Mouse (Mus musculus) limb, embryonic 11.5 days (tissue): ENCODE data around the gene Shcbp1l. TPM values are rescaled to one million over a fixed set of nuclear protein-coding genes. Genes with fewer than 3 reads are reported as not detected.
"Not testable (repeated sequence)": the region's sequence is repeated elsewhere in the genome, so short reads cannot be mapped to it uniquely, and the experiment has no call there.

Source experiments
- ATAC-seq: fragments of 200-750 bp; cut with Nextera tagmentation; 2 replicates; pipeline ENCODE4 v1.8.0; 2017; ENCODE audit warnings: low read depth; ENCODE audit not compliant: insufficient number of reproducible peaks, low FRiP score, low TSS enrichment
- DNase-seq: peaks from one replicate; pipeline ENCODE4 v3.0.0-alpha.2; 2015; ENCODE audit warnings: low spot score
- H3K27ac ChIP-seq: fragments of 300-500 bp; sonication (generic); replicated peaks from 2 replicates; pipeline ENCODE4 v1.5.1; 2014; ENCODE audit warnings: low read depth, mild to moderate bottlenecking, low read length
- H3K27me3 ChIP-seq: fragments of 300-500 bp; sonication (generic); 2 replicates; pipeline ENCODE4 v1.6.1; 2014; ENCODE audit warnings: mild to moderate bottlenecking, low read length, mixed read lengths; ENCODE audit not compliant: control insufficient read depth, insufficient read depth
- H3K36me3 ChIP-seq: fragments of 300-500 bp; sonication (generic); 2 replicates; pipeline ENCODE4 v1.6.1; 2014; ENCODE audit warnings: mild to moderate bottlenecking, low read length, moderate library complexity, mixed read lengths; ENCODE audit not compliant: control insufficient read depth, insufficient read depth
- H3K4me1 ChIP-seq: fragments of 300-500 bp; sonication (generic); 2 replicates; pipeline ENCODE4 v1.6.1; 2014; ENCODE audit warnings: low read length, mixed read lengths; ENCODE audit not compliant: control insufficient read depth, insufficient read depth
- H3K4me2 ChIP-seq: fragments of 300-500 bp; sonication (generic); 2 replicates; pipeline ENCODE4 v1.6.1; 2014; ENCODE audit warnings: low read depth, mild to moderate bottlenecking, moderate library complexity; ENCODE audit not compliant: severe bottlenecking
- H3K4me3 ChIP-seq: fragments of 300-500 bp; sonication (generic); 2 replicates; pipeline ENCODE4 v1.5.1; 2014; ENCODE audit warnings: low read depth, low read length
- H3K9ac ChIP-seq: fragments of 300-500 bp; sonication (generic); 2 replicates; pipeline ENCODE4 v1.6.1; 2014; ENCODE audit warnings: mild to moderate bottlenecking, low read length
- H3K9me3 ChIP-seq: fragments of 300-500 bp; sonication (generic); 2 replicates; pipeline ENCODE4 v1.6.1; 2016; ENCODE audit warnings: low read length; ENCODE audit not compliant: control insufficient read depth
- WGBS: fragments of 180-500 bp; shearing (Covaris S2); extraction: QIAGEN DNeasy Blood & Tissue Kit; methylation state at CpG from one replicate; pipeline ENCODE4 v1.1.7; 2014; 5-methylcytosine and 5-hydroxymethylcytosine counted together
- polyA plus RNA-seq: library from polyadenylated mRNA; unstranded; fragments of >200 nt; fragmentation: Nextera tagmentation; extraction: Ambion mirVana; gene quantifications from 2 replicates; pipeline ENCODE4 v1.2.1, GENCODE M21; 2014

Shcbp1l gene
- polyA plus RNA-seq, 1 experiment from 2014 or later, result 0.23 TPM

DNA sequence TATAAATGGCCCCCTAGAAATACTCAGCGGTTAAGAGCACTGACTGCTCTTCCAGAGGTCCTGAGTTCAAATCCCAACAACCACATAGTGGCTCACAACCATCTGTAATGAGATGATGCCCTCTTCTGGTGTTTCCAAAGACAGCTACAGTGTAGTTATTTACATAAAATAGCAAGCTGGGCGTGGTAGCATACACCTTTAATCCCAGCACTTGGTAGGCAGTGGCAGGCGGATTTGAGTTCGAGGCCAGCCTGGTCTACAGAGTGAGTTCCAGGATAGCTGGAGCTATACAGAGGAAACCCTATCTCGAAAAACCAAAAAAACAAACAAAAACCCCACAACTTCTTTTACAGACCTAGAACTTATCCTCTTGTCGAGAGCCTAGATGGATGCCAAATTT is 61.2 kb downstream of the Shcbp1l start:
- ATAC-seq, DNase-seq: not testable (repeated sequence)
- 9% methylated on average over 6 of the region's 6 CpGs for WGBS

DNA sequence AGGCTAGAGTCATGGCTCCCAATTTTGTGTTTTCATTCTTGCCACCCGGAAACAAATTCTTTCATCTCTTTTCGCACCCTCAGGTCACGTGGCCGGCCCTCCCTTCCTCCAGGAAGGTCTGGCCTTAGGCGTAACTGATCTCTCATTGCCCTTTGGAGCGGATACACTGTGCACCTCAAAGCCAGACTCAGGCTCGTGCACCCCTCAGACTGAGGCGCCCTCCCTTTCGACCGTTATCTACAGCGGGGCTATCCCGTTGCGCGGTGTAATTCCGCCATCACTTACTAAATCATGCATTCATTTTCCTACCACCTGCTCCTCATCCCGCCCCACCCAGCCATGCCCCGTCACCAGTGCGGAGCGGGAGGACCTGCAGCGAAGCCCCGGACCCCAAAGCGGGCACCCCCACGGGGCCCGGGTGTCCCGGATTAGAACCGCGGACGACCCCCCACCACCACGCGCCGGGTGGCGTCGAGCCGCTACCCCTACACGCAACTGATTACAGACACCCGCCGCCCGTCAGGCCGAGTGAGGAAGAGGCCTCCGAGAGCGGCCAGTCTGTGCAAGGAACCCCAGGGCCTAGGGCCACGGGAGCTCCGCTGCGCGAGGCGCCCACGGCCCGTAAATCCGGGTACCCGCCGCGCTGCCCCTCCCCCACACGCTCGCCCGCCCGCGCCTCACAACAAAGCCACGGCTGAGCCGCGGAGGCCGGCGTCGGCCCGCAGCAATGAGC is 62.0 kb downstream of the Shcbp1l start:
- DNase-seq, result peak; percentile 71

More for the DNA sequence above, 61.2 kb downstream of the Shcbp1l start:
- not testable (repeated sequence) for H3K4me1 ChIP-seq, H3K27ac ChIP-seq, H3K9me3 ChIP-seq, H3K27me3 ChIP-seq, H3K36me3 ChIP-seq
- Histone ChIP-seq H3K9ac (peak overlapping the region; percentile 99), H3K4me2 (peak overlapping the region; percentile 83), H3K4me3 (peak overlapping the region; percentile 100)

DNA sequence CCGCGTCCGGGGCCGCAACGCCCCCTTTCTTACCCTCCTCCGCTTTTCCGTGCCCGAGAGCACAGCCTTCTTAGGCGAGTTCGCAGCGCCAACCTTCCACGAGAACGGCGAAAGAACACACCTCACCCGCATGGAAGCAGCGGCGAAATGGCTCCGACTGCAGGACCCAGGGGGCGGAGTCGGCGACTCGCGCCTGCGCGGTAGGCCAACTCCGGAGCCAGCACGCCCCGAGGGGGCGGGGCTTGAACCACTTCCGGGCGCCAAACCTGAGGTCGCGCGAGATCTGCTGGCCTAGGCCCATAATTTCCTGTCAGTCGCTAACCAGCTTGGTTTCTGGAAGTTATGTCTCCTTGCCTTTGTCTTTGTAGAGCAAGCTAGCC is 62.5 kb downstream of the Shcbp1l start, which contains the start of gene Dhx9:
Gene Dhx9, minus strand, starts transcription at position 161 of the 380 bp plus-strand sequence.
- DNase-seq (peak; percentile 99), ATAC-seq (peak; percentile 90)
- Histone ChIP-seq H3K4me2 (peak within 1 kb of the TSS; percentile 83), H3K9ac (peak within 1 kb of the TSS; percentile 99), H3K4me1 (peaks cover 6% of the 10 kb centered on the region; the same call in 1 of the 2 replicates), H3K36me3 (peaks cover 4% of the 10 kb centered on the region; the same call in 1 of the 2 replicates), H3K9me3 (no peaks in the 10 kb centered on the region), H3K27ac (peak within 1 kb of the TSS; percentile 86), H3K27me3 (no peaks in the 10 kb centered on the region), H3K4me3 (peak within 1 kb of the TSS; percentile 100)
- under 1% methylated on average over 35 of the region's 35 CpGs for WGBS

More for the DNA sequence above, 62.0 kb downstream of the Shcbp1l start:
- Histone ChIP-seq H3K27ac (peak overlapping the region; percentile 86), H3K4me1 (peaks cover 6% of the 10 kb centered on the region; the same call in 1 of the 2 replicates), H3K9me3 (no peaks in the 10 kb centered on the region), H3K9ac (peak overlapping the region; percentile 99), H3K36me3 (peaks cover 4% of the 10 kb centered on the region; the same call in 1 of the 2 replicates), H3K4me2 (peak overlapping the region; percentile 83), H3K4me3 (peak overlapping the region; percentile 100), H3K27me3 (no peaks in the 10 kb centered on the region)
- 1% methylated on average over 64 of the region's 64 CpGs for WGBS
- ATAC-seq, result peak; percentile 79

DNA sequence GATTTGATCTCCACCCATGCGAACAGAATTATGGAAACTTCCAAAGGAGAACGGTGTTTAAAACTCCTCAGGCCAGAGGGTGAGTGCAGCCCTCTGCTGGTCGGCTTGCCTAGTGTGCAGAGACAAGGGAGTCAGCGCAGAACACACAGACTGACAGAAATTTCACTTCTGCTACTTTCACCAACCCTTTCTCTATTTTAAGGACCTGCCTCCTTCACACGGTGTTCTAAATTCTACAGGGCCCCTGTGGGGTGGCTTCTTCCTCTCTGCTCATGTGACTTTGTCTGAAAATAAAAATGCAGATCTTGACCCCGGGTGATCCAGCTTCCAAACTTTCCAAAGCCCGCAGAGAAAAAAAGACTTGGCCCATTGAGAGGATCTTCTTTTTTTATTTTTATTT is 64.2 kb downstream of the Shcbp1l start:
- Histone ChIP-seq H3K36me3 (no peaks in the 10 kb centered on the region), H3K4me1 (peaks cover 6% of the 10 kb centered on the region; the same call in 1 of the 2 replicates), H3K27me3 (no peaks in the 10 kb centered on the region), H3K4me2 (no peak overlapping the region), H3K27ac (no peak overlapping the region), H3K4me3 (no peak overlapping the region), H3K9ac (no peak overlapping the region), H3K9me3 (no peaks in the 10 kb centered on the region)
- DNase-seq, result no peak
- WGBS, result 60% methylated on average over 7 of the region's 7 CpGs
- ATAC-seq, result no peak

DNA sequence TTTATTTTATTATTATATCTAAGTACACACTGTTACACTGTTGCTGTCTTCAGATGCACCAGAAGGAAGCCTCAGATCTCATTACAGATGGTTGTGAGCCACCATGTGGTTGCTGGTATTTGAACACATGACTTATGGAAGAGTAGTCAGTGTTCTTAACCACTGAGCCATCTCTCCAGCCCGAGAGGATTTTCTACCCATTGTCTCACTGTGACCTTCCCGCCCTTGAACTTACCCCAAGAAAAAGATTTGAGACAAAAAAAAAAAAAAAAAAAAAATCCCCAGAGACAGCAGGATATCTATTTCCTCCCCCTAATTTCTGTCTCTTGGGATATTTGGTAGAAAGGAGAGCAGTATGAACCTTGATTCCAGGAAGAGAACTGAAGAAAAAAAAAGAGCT is 64.6 kb downstream of the Shcbp1l start:
- H3K36me3 ChIP-seq, result no peaks in the 10 kb centered on the region
- H3K4me1 ChIP-seq, result peaks cover 5% of the 10 kb centered on the region; the same call in 1 of the 2 replicates
- DNase-seq, result no peak
- 63% methylated on average over 2 of the region's 2 CpGs for WGBS
- no peaks in the 10 kb centered on the region for H3K27me3 ChIP-seq
- no peak overlapping the region for H3K4me3 ChIP-seq
- no peak for ATAC-seq
- no peak overlapping the region for H3K27ac ChIP-seq
- H3K9me3 ChIP-seq, result no peaks in the 10 kb centered on the region
- H3K4me2 ChIP-seq, result no peak overlapping the region
- H3K9ac ChIP-seq, result no peak overlapping the region

DNA sequence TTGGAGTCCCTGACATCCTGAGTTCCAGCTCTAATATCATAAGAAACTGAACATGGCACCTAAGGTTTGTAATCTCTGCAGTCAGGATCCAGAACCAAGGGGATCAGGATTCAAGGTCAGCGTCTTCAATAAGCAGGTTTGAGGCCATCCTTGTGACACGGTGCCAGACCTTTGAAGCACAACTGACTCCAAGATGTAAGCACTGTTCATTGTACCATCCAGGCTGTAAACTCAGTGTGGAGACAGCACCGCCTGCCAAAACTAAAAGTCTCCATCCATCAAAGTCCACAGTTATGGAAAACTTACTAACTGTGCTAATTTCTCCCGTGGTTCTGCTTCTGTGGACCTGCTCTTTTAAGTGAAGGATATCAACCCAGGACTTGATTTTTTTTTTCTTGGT is 65.0 kb downstream of the Shcbp1l start:
- DNase-seq, result no peak
- WGBS, result 90% methylated on average over 4 of the region's 4 CpGs
- Histone ChIP-seq H3K9me3 (no peaks in the 10 kb centered on the region), H3K4me2 (no peak overlapping the region), H3K27ac (no peak overlapping the region), H3K4me1 (0 out of 2 replicates have a peak, but pooled peaks cover 2% of the 10 kb centered on the region), H3K27me3 (no peaks in the 10 kb centered on the region), H3K4me3 (no peak overlapping the region), H3K9ac (no peak overlapping the region), H3K36me3 (no peaks in the 10 kb centered on the region)
- no peak for ATAC-seq

DNA sequence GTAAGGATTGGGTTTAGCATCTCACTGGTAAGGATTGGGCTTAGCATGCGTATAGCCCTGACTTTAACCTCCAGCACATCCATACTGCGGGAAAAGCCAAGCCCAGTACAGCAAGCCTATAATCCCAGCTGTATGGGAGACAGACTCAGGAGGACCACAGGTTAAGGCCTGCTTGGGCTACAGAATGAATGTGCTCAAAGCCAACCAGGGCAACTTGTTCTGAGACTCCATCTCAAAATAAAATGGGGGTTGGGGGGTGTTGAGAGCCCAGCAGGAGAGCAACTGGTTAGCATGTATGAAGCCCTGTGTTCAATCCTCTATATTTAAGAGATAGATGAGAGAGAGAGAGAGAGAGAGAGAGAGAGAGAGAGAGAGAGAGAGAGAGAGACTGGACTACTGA is 66.4 kb downstream of the Shcbp1l start:
- H3K4me2 ChIP-seq, result no peak overlapping the region
- H3K36me3 ChIP-seq, result no peaks in the 10 kb centered on the region
- ATAC-seq (no peak), DNase-seq (no peak)
- H3K4me1 ChIP-seq, result no peaks in the 10 kb centered on the region
- no peak overlapping the region for H3K4me3 ChIP-seq
- 93% methylated on average over 2 of the region's 2 CpGs for WGBS
- no peak overlapping the region for H3K9ac ChIP-seq
- no peaks in the 10 kb centered on the region for H3K27me3 ChIP-seq
- H3K9me3 ChIP-seq, result no peaks in the 10 kb centered on the region
- H3K27ac ChIP-seq, result no peak overlapping the region

DNA sequence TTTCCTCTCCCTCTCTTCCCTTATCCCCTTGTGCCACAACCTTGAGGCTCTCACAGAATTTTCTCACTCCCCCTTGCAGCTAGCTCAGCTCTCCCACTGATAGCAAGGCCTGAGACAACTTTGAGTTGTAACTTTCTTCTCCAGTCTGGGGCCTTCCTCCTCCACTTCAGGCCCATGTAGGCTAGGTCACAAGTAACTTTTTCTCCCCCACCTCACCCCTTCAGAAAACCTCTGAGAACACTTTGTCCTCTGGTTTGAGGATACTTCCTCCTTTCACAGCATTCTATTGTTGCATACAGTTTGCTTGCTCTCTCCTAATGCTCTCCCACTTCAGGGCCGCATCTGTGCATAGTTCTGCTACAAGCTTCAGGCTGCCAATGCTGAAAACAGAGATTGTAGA is 66.9 kb downstream of the Shcbp1l start:
- H3K36me3 ChIP-seq, result no peaks in the 10 kb centered on the region
- no peak overlapping the region for H3K4me3 ChIP-seq
- H3K9ac ChIP-seq, result no peak overlapping the region
- H3K4me1 ChIP-seq, result no peaks in the 10 kb centered on the region
- WGBS, result 94% methylated on average over 1 of the region's 1 CpGs
- no peaks in the 10 kb centered on the region for H3K27me3 ChIP-seq
- no peak overlapping the region for H3K4me2 ChIP-seq
- DNase-seq (no peak), ATAC-seq (no peak)
- H3K27ac ChIP-seq, result no peak overlapping the region
- no peaks in the 10 kb centered on the region for H3K9me3 ChIP-seq
